Mouse (Mus musculus) liver, adult 2 months (tissue): ENCODE results near the gene Ndufv1.

Source experiments
- CTCF ChIP-seq: fragments of 200-500 bp; IDR thresholded peaks from 2 replicates; pipeline ENCODE4 v1.5.1; 2011; ENCODE audit warnings: low read depth, low read length, control low read depth
- POLR2A ChIP-seq: fragments of 200-500 bp; IDR thresholded peaks from 2 replicates; pipeline ENCODE4 v1.6.1; 2011; ENCODE audit warnings: low read length, control low read depth; ENCODE audit not compliant: insufficient read depth; ENCODE audit errors: extremely low read depth

DNA sequence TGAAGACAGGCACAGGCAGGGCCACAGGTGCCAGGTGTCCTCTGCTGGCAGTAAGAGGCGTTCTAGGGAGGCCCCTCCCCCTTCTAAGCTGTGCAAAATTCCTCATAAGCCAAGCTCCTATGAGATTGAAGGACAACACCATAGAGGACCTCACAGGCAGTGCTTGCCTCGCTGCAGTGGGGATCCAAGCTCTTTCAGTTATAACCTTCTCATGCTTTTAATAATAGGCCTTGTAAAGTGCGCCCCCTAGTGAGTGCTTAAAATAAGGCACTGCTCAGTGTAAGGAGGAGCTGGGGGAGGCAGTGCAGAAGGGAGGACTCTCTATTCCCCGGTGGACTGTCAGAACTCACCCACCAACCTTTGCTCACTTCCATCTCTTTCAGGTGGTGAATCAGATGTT, 32.3 kb downstream of the Ndufv1 start:
- TF ChIP-seq CTCF (peak; percentile 58), POLR2A (no peak)
